Mouse (Mus musculus) forebrain, postnatal 0 days (tissue): ENCODE results near the gene Cchcr1. TPM values are rescaled to one million over a fixed set of nuclear protein-coding genes. Genes with fewer than 3 reads are reported as not detected.

Experiments used
- ATAC-seq: fragments of 200-750 bp; cut with Nextera tagmentation; 2 replicates; pipeline ENCODE4 v1.8.0; 2017; ENCODE audit warnings: mild to moderate bottlenecking, moderate library complexity
- DNase-seq: peaks from one replicate; pipeline ENCODE4 v3.0.0-alpha.2; 2015
- H3K27ac ChIP-seq: fragments of 300-500 bp; sonication (generic); 2 replicates; pipeline ENCODE4 v1.5.1; 2014; ENCODE audit warnings: low read depth, mild to moderate bottlenecking, antibody characterized with exemption, low read length, moderate library complexity, mixed read lengths
- H3K27me3 ChIP-seq: fragments of 300-500 bp; sonication (generic); 2 replicates; pipeline ENCODE4 v1.6.1; 2014; ENCODE audit warnings: mild to moderate bottlenecking, low read length, mixed read lengths; ENCODE audit not compliant: insufficient read depth
- H3K36me3 ChIP-seq: fragments of 300-500 bp; sonication (generic); 2 replicates; pipeline ENCODE4 v1.6.1; 2014; ENCODE audit warnings: mild to moderate bottlenecking, moderate library complexity; ENCODE audit not compliant: insufficient read depth
- H3K4me1 ChIP-seq: fragments of 300-500 bp; sonication (generic); 2 replicates; pipeline ENCODE4 v1.6.1; 2014; ENCODE audit warnings: antibody characterized with exemption; ENCODE audit not compliant: insufficient read depth
- H3K4me2 ChIP-seq: fragments of 300-500 bp; sonication (generic); 2 replicates; pipeline ENCODE4 v1.6.1; 2014; ENCODE audit warnings: low read depth, mild to moderate bottlenecking, moderate library complexity
- H3K4me3 ChIP-seq: fragments of 300-500 bp; sonication (generic); 2 replicates; pipeline ENCODE4 v1.5.1; 2014; ENCODE audit warnings: low read depth, low read length, mixed read lengths
- H3K9ac ChIP-seq: fragments of 300-500 bp; sonication (generic); 2 replicates; pipeline ENCODE4 v1.6.1; 2014; ENCODE audit warnings: mild to moderate bottlenecking
- H3K9me3 ChIP-seq: fragments of 300-500 bp; sonication (generic); 2 replicates; pipeline ENCODE4 v1.6.1; 2016; ENCODE audit warnings: low read length
- CTCF ChIP-seq: sonication (generic); IDR thresholded peaks from 2 replicates; pipeline ENCODE4 v1.5.1; 2016; ENCODE audit warnings: antibody characterized with exemption, control low read depth, low read depth
- WGBS: fragments of 180-500 bp; shearing (Covaris S2); extraction: QIAGEN DNeasy Blood & Tissue Kit; methylation state at CpG from one replicate; pipeline ENCODE4 v1.1.7; 2014; 5-methylcytosine and 5-hydroxymethylcytosine counted together
- polyA plus RNA-seq: library from polyadenylated mRNA; unstranded; fragments of >200 nt; fragmentation: Nextera tagmentation; extraction: Ambion mirVana; gene quantifications from 2 replicates; pipeline ENCODE4 v1.2.1, GENCODE M21; 2015
- total RNA-seq: library from RNA; depleted of rRNA; stranded (reverse); fragments of >200 nt; gene quantifications from 2 replicates; pipeline ENCODE4 v1.2.3, GENCODE M21; 2014

Cchcr1 gene
- total and polyA plus RNA-seq, 2 experiments from 2014 or later: 2.5 to 9.6 TPM

DNA sequence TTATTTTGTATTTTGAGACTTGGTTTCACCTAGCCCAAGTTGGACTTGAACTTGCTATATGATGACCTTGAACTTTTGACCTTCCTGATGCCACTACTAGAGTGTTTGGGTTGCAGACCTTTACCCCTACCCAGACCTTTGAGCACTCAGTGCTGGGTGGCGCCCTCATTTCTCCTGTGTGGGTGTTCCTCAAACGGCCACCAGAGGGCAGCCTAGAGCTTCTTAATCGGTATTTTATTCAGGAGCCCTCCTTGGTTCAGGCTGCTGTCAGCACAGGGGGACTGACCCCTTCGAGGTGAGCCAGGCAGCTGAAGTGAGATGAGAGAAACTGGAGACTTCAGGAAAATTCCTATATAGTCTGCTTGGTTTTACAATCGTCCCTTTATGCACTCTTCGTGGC lies 27.8 kb downstream of the Cchcr1 start:
- ATAC-seq: peak; percentile 55; the same call in 1 of the 2 replicates
- H3K4me2 ChIP-seq: no peak overlapping the region
- H3K36me3 ChIP-seq: no peaks in the 10 kb centered on the region
- H3K4me3 ChIP-seq: no peak overlapping the region
- H3K9ac ChIP-seq: no peak overlapping the region
- no peaks in the 10 kb centered on the region for H3K27me3 ChIP-seq
- H3K4me1 ChIP-seq: 0 out of 2 replicates have a peak, but pooled peaks cover 5% of the 10 kb centered on the region
- no peaks in the 10 kb centered on the region for H3K9me3 ChIP-seq
- peak; percentile 84 for TF ChIP-seq CTCF
- no peak overlapping the region for H3K27ac ChIP-seq
- DNase-seq: peak; percentile 75
- 33% methylated on average over 6 of the region's 6 CpGs for WGBS

GRCm38 (mm10) chr17:35547465-35547864 lies 30.6 kb downstream of the Cchcr1 start:
- H3K4me3 ChIP-seq: no peak overlapping the region
- no peak overlapping the region for H3K9ac ChIP-seq
- H3K27ac ChIP-seq: no peak overlapping the region
- H3K36me3 ChIP-seq: no peaks in the 10 kb centered on the region
- no peaks in the 10 kb centered on the region for H3K27me3 ChIP-seq
- TF ChIP-seq CTCF: no peak
- ATAC-seq: no peak
- 0 out of 2 replicates have a peak, but pooled peaks cover 8% of the 10 kb centered on the region for H3K4me1 ChIP-seq
- H3K9me3 ChIP-seq: no peaks in the 10 kb centered on the region
- WGBS: 43% methylated on average over 2 of the region's 2 CpGs
- no peak overlapping the region for H3K4me2 ChIP-seq
- DNase-seq: no peak

DNA sequence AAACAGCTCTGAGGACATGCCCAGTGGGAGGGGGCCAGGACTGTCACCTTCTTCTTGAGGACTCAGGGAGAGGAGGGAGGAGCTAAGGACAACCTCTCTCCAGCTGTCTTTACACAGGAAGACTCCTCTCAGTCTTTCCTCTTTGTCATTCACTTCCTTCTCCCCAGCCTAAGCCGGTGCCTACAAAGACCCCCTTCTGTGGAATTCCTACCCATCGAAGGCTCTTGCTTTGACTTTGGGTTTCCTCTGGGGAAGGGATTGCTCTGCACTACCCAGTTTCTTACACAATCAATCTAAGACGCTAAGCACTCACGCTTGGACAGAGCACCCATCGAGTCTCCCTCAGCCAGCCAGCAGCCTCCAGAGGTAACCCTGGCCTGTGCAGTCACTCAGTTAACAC lies 31.7 kb downstream of the Cchcr1 start:
- no peaks in the 10 kb centered on the region for H3K9me3 ChIP-seq
- no peak overlapping the region for H3K27ac ChIP-seq
- H3K4me3 ChIP-seq: no peak overlapping the region
- DNase-seq (no peak), ATAC-seq (no peak)
- no peaks in the 10 kb centered on the region for H3K36me3 ChIP-seq
- 21% methylated on average over 5 of the region's 5 CpGs for WGBS
- no peak overlapping the region for H3K9ac ChIP-seq
- H3K4me2 ChIP-seq: no peak overlapping the region
- no peak for TF ChIP-seq CTCF
- H3K4me1 ChIP-seq: 0 out of 2 replicates have a peak, but pooled peaks cover 8% of the 10 kb centered on the region
- H3K27me3 ChIP-seq: no peaks in the 10 kb centered on the region

- DNase-seq (peak; percentile 51), ATAC-seq (peak; percentile 75)
- Histone ChIP-seq H3K9ac (no peak overlapping the region), H3K36me3 (no peaks in the 10 kb centered on the region), H3K4me1 (0 out of 2 replicates have a peak, but pooled peaks cover 8% of the 10 kb centered on the region), H3K4me3 (no peak overlapping the region), H3K4me2 (no peak overlapping the region), H3K27ac (no peak overlapping the region; the same call in none of the 2 replicates), H3K9me3 (no peaks in the 10 kb centered on the region), H3K27me3 (no peaks in the 10 kb centered on the region)
- TF ChIP-seq CTCF: no peak
- WGBS: 29% methylated on average over 15 of the region's 15 CpGs
Observed at GRCm38 (mm10) chr17:35549437-35550142, 32.7 kb downstream of the Cchcr1 start.

DNA sequence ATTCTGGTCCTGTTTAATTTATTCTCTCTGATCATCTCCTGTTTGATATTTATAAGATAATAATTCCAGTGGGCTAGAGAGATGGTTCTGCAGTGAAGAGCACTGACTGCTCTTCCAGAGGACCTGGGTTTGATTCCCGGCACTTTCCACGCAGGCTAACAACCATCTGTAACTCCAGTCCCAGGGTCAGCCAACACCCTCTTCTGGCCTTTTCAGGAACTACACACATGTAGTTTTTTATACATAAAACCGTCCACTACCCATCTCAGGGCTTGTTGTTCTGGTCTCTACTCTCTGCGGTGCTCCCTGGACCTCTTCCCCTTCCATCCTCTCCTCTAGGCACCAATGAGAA lies 33.2 kb downstream of the Cchcr1 start:
- Histone ChIP-seq H3K9me3 (no peaks in the 10 kb centered on the region), H3K4me1 (0 out of 2 replicates have a peak, but pooled peaks cover 8% of the 10 kb centered on the region), H3K9ac (no peak overlapping the region), H3K4me3 (no peak overlapping the region), H3K27me3 (no peaks in the 10 kb centered on the region), H3K27ac (no peak overlapping the region), H3K36me3 (no peaks in the 10 kb centered on the region), H3K4me2 (no peak overlapping the region)
- 95% methylated on average over 4 of the region's 4 CpGs for WGBS
- no peak for ATAC-seq
- no peak for TF ChIP-seq CTCF
- DNase-seq: no peak

DNA sequence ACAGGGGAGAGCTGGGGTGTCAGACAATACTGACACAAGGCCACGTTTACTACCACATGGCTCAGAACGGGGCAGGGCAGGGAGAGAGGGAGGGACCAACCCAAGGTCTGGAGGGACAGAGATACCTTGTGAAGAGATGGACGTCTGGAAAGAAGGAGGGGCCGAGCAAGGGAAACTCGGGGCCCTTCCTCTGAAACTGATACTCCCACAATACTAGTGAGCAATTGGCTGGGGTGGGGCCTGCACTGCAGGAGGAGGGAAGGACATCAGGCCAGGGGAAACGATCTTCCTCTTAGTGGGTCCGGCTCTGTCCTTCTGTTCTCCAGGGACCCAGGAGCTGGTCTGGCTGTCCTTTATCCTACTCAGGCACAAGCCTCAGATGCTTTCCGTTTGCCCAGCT lies 34.0 kb downstream of the Cchcr1 start:
- 67% methylated on average over 8 of the region's 8 CpGs for WGBS
- Histone ChIP-seq H3K4me2 (no peak overlapping the region), H3K9me3 (no peaks in the 10 kb centered on the region), H3K36me3 (no peaks in the 10 kb centered on the region), H3K4me3 (no peak overlapping the region), H3K9ac (no peak overlapping the region), H3K27me3 (no peaks in the 10 kb centered on the region), H3K27ac (no peak overlapping the region), H3K4me1 (0 out of 2 replicates have a peak, but pooled peaks cover 8% of the 10 kb centered on the region)
- ATAC-seq (no peak), DNase-seq (no peak)
- TF ChIP-seq CTCF: no peak

DNA sequence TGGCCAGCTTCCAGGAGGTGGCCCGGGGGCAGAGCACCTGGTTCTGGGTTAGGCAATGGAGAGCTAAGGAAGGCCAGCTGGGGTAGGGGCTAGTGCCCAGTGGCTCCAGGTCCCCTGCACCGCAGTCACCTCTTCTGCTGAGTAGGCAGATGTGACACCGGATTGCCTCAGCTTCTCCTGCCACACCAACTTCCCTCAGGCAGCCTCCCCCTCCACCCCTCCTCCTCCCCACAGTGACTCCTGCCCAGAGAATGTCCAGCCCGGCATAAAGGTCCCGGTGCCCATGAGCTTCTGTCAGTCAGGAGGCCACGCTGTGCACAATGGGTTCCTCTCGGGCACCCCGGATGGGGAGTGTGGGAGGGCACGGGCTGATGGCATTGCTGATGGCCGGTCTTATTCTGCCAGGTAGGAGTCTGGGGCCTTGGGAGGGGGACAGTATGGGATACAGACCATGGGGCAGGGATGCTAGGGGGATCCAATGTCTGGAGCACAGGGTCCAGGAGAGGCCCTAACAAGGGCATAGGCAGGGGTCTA lies 35.0 kb downstream of the Cchcr1 start, which contains the start of gene Cdsn:
Gene Cdsn (plus strand): TSS at position 248 of the 534 bp plus-strand sequence.
- no peak within 1 kb of the TSS for H3K4me3 ChIP-seq
- H3K27ac ChIP-seq: no peak within 1 kb of the TSS
- TF ChIP-seq CTCF: no peak
- H3K36me3 ChIP-seq: no peaks in the 10 kb centered on the region
- no peaks in the 10 kb centered on the region for H3K27me3 ChIP-seq
- no peak for DNase-seq
- H3K4me1 ChIP-seq: 0 out of 2 replicates have a peak, but pooled peaks cover 8% of the 10 kb centered on the region
- no peak within 1 kb of the TSS for H3K9ac ChIP-seq
- ATAC-seq: no peak
- H3K4me2 ChIP-seq: no peak within 1 kb of the TSS
- WGBS: 74% methylated on average over 10 of the region's 10 CpGs
- no peaks in the 10 kb centered on the region for H3K9me3 ChIP-seq
